Mouse (Mus musculus): ENCODE data around the gene Clps. TPM values are rescaled to one million over a fixed set of nuclear protein-coding genes. Genes with fewer than 3 reads are reported as not detected.

Clps gene
- polyA plus RNA-seq, 1 experiment = not detected

- Histone ChIP-seq H3ac (ENCODE audit: control insufficient read depth, insufficient read length, low read depth) (no peak within 1 kb of the TSS), H3K4me3 (ENCODE audit: insufficient read depth, poor library complexity, severe bottlenecking) (no peak within 1 kb of the TSS), H3K79me2 (ENCODE audit: control insufficient read depth, insufficient read depth) (no peaks in the 10 kb centered on the region), H3K79me3 (ENCODE audit: low read depth) (no peaks in the 10 kb centered on the region), H3K36me3 (ENCODE audit: control insufficient read depth, insufficient read depth) (no peaks in the 10 kb centered on the region), H3K27me3 (ENCODE audit: control insufficient read depth, insufficient read depth, insufficient read length) (no peaks in the 10 kb centered on the region)
- TF ChIP-seq CEBPB (IDR thresholded peaks at IDR 0.05; ENCODE audit: low read depth) (no peak), USF1 (IDR thresholded peaks at IDR 0.05; ENCODE audit: low read depth) (no peak), MYOG (IDR thresholded peaks at IDR 0.05; ENCODE audit: control insufficient read depth, extremely low read depth, insufficient read length) (no peak), CTCF (IDR thresholded peaks at IDR 0.05; ENCODE audit: control insufficient read depth, insufficient read depth, insufficient read length) (no peak), MYOD1 (IDR thresholded peaks at IDR 0.05; ENCODE audit: control insufficient read depth, insufficient read length, low read depth) (no peak), FOSL1 (IDR thresholded peaks at IDR 0.05; ENCODE audit: insufficient read depth, low read length, poor library complexity, severe bottlenecking) (no peak), MAX (IDR thresholded peaks at IDR 0.05) (no peak)
These were observed 30.1 kb downstream of the Clps start, which contains the start of gene Armc12 for GRCm38 (mm10) chr17:28530506-28530905. TSS of gene Armc12 (plus strand) at chr17:28530806.

- no peak for TF ChIP-seq FOSL1 (IDR thresholded peaks at IDR 0.05; ENCODE audit: insufficient read depth, low read length, poor library complexity, severe bottlenecking)
- TF ChIP-seq MYOD1 (IDR thresholded peaks at IDR 0.05; ENCODE audit: control insufficient read depth, insufficient read length, low read depth) = no peak
- TF ChIP-seq MYOG (IDR thresholded peaks at IDR 0.05; ENCODE audit: control insufficient read depth, extremely low read depth, insufficient read length) = no peak
- TF ChIP-seq USF1 (IDR thresholded peaks at IDR 0.05; ENCODE audit: low read depth) = no peak
- TF ChIP-seq MAX (IDR thresholded peaks at IDR 0.05) = no peak
- no peak for TF ChIP-seq CTCF (IDR thresholded peaks at IDR 0.05; ENCODE audit: control insufficient read depth, insufficient read depth, insufficient read length)
- no peak for TF ChIP-seq CEBPB (IDR thresholded peaks at IDR 0.05; ENCODE audit: low read depth)
- no peak overlapping the region for H3K4me3 ChIP-seq (ENCODE audit: insufficient read depth, poor library complexity, severe bottlenecking)
- H3ac ChIP-seq (ENCODE audit: control insufficient read depth, insufficient read length, low read depth) = no peak overlapping the region
- H3K79me3 ChIP-seq (ENCODE audit: low read depth) = no peaks in the 10 kb centered on the region
- no peaks in the 10 kb centered on the region for H3K36me3 ChIP-seq (ENCODE audit: control insufficient read depth, insufficient read depth)
- no peaks in the 10 kb centered on the region for H3K79me2 ChIP-seq (ENCODE audit: control insufficient read depth, insufficient read depth)
- H3K27me3 ChIP-seq (ENCODE audit: control insufficient read depth, insufficient read depth, insufficient read length) = no peaks in the 10 kb centered on the region
These were observed 31.4 kb downstream of the Clps start for GRCm38 (mm10) chr17:28529116-28529515.

DNA sequence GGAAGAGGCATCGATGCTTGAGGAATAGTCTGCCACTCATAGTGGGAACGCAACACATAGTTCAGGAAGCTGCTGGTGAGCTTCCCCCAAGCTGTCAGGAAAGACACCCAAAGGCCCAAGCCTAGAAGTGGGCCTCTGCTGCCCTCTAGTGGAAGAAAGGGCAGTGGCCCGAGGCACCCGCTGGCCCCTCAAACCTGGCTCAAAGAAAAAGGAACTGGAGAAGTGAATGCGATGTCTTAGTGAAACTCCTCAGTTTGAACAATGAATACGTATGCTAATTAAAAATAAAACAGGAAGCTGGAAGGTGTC lies 32.6 kb downstream of the Clps start:
- Histone ChIP-seq H3K27me3 (ENCODE audit: control insufficient read depth, insufficient read depth, insufficient read length) (no peaks in the 10 kb centered on the region), H3K4me3 (ENCODE audit: insufficient read depth, poor library complexity, severe bottlenecking) (no peak overlapping the region), H3K79me2 (ENCODE audit: control insufficient read depth, insufficient read depth) (no peaks in the 10 kb centered on the region), H3K36me3 (ENCODE audit: control insufficient read depth, insufficient read depth) (no peaks in the 10 kb centered on the region), H3ac (ENCODE audit: control insufficient read depth, insufficient read length, low read depth) (peak overlapping the region; percentile 27), H3K79me3 (ENCODE audit: low read depth) (no peaks in the 10 kb centered on the region)
- TF ChIP-seq MYOD1 (IDR thresholded peaks at IDR 0.05; ENCODE audit: control insufficient read depth, insufficient read length, low read depth) (no peak), CTCF (IDR thresholded peaks at IDR 0.05; ENCODE audit: control insufficient read depth, insufficient read depth, insufficient read length) (peak; percentile 66)

- H3K27me3 ChIP-seq (ENCODE audit: control insufficient read depth, insufficient read depth, insufficient read length) = no peaks in the 10 kb centered on the region
- TF ChIP-seq USF1 (IDR thresholded peaks at IDR 0.05; ENCODE audit: low read depth) (no peak), CEBPB (IDR thresholded peaks at IDR 0.05; ENCODE audit: low read depth) (no peak), FOSL1 (IDR thresholded peaks at IDR 0.05; ENCODE audit: insufficient read depth, low read length, poor library complexity, severe bottlenecking) (no peak), MYOG (IDR thresholded peaks at IDR 0.05; ENCODE audit: control insufficient read depth, extremely low read depth, insufficient read length) (no peak), MYOD1 (IDR thresholded peaks at IDR 0.05; ENCODE audit: control insufficient read depth, insufficient read length, low read depth) (no peak), MAX (IDR thresholded peaks at IDR 0.05) (no peak), CTCF (IDR thresholded peaks at IDR 0.05; ENCODE audit: control insufficient read depth, insufficient read depth, insufficient read length) (no peak)
- H3K79me3 ChIP-seq (ENCODE audit: low read depth) = no peaks in the 10 kb centered on the region
- no peaks in the 10 kb centered on the region for H3K79me2 ChIP-seq (ENCODE audit: control insufficient read depth, insufficient read depth)
- peak overlapping the region; percentile 27 for H3ac ChIP-seq (ENCODE audit: control insufficient read depth, insufficient read length, low read depth)
- H3K4me3 ChIP-seq (ENCODE audit: insufficient read depth, poor library complexity, severe bottlenecking) = no peak overlapping the region
- H3K36me3 ChIP-seq (ENCODE audit: control insufficient read depth, insufficient read depth) = no peaks in the 10 kb centered on the region
These were observed 33.2 kb downstream of the Clps start for GRCm38 (mm10) chr17:28527184-28528042.

DNA sequence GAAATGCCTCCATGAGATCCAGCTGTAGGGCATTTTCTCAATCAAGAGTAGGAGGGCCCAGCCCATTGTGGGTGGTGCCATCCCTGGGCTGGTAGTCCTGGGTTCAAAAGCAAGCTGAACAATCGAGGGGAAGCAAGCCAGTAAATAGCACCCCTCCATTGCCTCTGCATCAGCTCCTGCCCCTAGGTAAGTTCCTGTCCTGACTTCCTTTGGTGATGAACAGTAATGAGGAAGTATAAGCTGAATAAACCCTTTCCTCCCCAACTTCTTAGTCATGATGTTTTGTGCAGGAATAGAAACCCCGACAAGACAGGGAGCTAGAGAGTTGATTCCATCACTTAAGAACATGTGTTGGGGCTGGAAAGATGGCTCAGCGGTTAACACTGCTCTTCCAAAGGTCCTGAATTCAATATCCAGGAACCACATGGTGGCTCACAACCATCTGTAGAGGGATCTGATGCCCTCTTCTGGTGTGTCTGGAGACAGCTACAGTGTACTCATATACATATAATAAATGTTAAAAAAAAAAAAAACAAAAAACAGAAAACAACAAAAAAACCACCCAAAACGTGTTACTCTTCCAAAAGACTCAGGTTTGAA lies 35.6 kb downstream of the Clps start:
- Histone ChIP-seq H3K4me3 (ENCODE audit: insufficient read depth, poor library complexity, severe bottlenecking) (no peak overlapping the region), H3K79me3 (ENCODE audit: low read depth) (no peaks in the 10 kb centered on the region), H3K27me3 (ENCODE audit: control insufficient read depth, insufficient read depth, insufficient read length) (no peaks in the 10 kb centered on the region), H3K79me2 (ENCODE audit: control insufficient read depth, insufficient read depth) (no peaks in the 10 kb centered on the region), H3K36me3 (ENCODE audit: control insufficient read depth, insufficient read depth) (no peaks in the 10 kb centered on the region), H3ac (ENCODE audit: control insufficient read depth, insufficient read length, low read depth) (no peak overlapping the region)
- TF ChIP-seq USF1 (IDR thresholded peaks at IDR 0.05; ENCODE audit: low read depth) (no peak), MYOG (IDR thresholded peaks at IDR 0.05; ENCODE audit: control insufficient read depth, extremely low read depth, insufficient read length) (no peak), MYOD1 (IDR thresholded peaks at IDR 0.05; ENCODE audit: control insufficient read depth, insufficient read length, low read depth) (no peak), FOSL1 (IDR thresholded peaks at IDR 0.05; ENCODE audit: insufficient read depth, low read length, poor library complexity, severe bottlenecking) (no peak), CTCF (IDR thresholded peaks at IDR 0.05; ENCODE audit: control insufficient read depth, insufficient read depth, insufficient read length) (no peak), CEBPB (IDR thresholded peaks at IDR 0.05; ENCODE audit: low read depth) (no peak), MAX (IDR thresholded peaks at IDR 0.05) (no peak)
